In the genomic region with DNA sequence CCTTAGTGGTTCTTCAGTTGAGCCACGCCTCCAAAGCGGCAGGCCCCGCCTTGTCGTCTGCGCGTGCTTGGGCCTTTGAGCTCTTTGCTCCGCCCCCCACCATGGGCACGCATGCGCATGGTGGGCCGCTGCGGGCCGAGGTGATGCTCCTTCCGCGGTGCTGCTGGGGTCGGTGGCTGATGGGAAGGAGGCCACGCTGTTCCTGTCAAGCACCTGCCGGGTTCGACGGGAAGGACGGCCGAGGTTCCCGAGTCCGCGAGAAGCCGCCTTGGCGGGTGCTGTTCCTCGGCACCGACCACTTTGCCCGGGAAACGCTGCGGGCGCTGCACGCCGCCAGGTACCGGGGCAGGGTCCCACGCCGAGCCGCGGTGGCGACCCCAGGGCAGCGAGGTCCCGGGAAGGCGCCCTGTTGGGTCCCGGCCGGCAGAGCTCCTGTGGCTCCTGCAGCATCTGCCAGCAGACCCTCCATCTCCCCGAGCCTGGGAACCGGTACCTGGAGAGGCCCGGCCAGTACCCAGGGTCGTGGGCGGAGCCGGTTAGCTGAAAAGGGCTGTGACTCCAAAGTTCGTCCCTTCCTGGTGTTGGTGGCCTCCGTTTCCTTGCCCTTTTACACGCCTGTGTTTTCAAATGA, we compare ENCODE assay signal across 8 mouse cellular contexts. TPM values are rescaled to one million over a fixed set of nuclear protein-coding genes. Genes with fewer than 3 reads are reported as not detected.
A peak's percentile ranks its signal among the peaks of the same experiment; 100 is the strongest.
DNase-seq lines count a peak whose midpoint lies in the region; ATAC-seq lines count a peak whose summit lies in the region.

Mtfmt (plus strand) TSS at position 112 of the 631 bp plus-strand sequence.

- peak within 1 kb of the TSS; percentile 84 for H3K9ac ChIP-seq in heart, embryonic 14.5 days (ENCODE audit: low read length)
- H3K9ac ChIP-seq in liver, embryonic 13.5 days: peak within 1 kb of the TSS; percentile 88
- peak within 1 kb of the TSS; percentile 88 for H3K9ac ChIP-seq in stomach, embryonic 16.5 days (ENCODE audit: low read length)

- no peaks in the 10 kb centered on the region for H3K9me3 ChIP-seq in heart, embryonic 14.5 days (ENCODE audit: control insufficient read depth, low read length)
- H3K9me3 ChIP-seq in liver, embryonic 13.5 days (replicated peaks): no peaks in the 10 kb centered on the region
- H3K9me3 ChIP-seq in stomach, embryonic 16.5 days (replicated peaks; ENCODE audit: control insufficient read depth, low read length): no peaks in the 10 kb centered on the region

- peak; percentile 99 for DNase-seq in CD4-positive, CD25-positive, alpha-beta regulatory T cell, adult 2 months (ENCODE audit: low read depth, low spot score)
- peak; percentile 73 for DNase-seq in fibroblast of lung, adult 2 months (ENCODE audit: low read depth)
- peak; percentile 96 for DNase-seq in kidney, postnatal 14 days
- DNase-seq in liver, embryonic 13.5 days: peak; percentile 92
- peak; percentile 94 for DNase-seq in neural tube, embryonic 10.5 days (ENCODE audit: extremely low spot score, low spot score)

- H3K4me2 ChIP-seq in heart, embryonic 14.5 days (ENCODE audit: low read length): peak within 1 kb of the TSS; percentile 66
- peak within 1 kb of the TSS; percentile 83 for H3K4me2 ChIP-seq in liver, embryonic 13.5 days
- H3K4me2 ChIP-seq in stomach, embryonic 16.5 days (ENCODE audit: low read depth, low read length): peak within 1 kb of the TSS; percentile 64

- 0 out of 2 replicates have a peak, but pooled peaks cover 3% of the 10 kb centered on the region for H3K4me1 ChIP-seq in brown adipose tissue, adult 24 weeks (ENCODE audit: control insufficient read depth, insufficient read depth, insufficient read length, low read length)
- H3K4me1 ChIP-seq in heart, embryonic 14.5 days (ENCODE audit: control insufficient read depth in 2 of 2, insufficient read depth in 2 of 2, low read length in 2 of 2): peaks cover 2 to 5% of the 10 kb centered on the region in 2 experiments; a peak in 2 of 4 replicates
- peaks cover 16% of the 10 kb centered on the region for H3K4me1 ChIP-seq in liver, embryonic 13.5 days (replicated peaks)
- peaks cover 4% of the 10 kb centered on the region for H3K4me1 ChIP-seq in stomach, embryonic 16.5 days (ENCODE audit: control insufficient read depth, insufficient read depth, low read length)

- peaks cover 7% of the 10 kb centered on the region for H3K36me3 ChIP-seq in heart, embryonic 14.5 days (ENCODE audit: control insufficient read depth, insufficient read depth, low read length)
- H3K36me3 ChIP-seq in liver, embryonic 13.5 days: peaks cover 15% of the 10 kb centered on the region
- peaks cover 5% of the 10 kb centered on the region; the same call in 1 of the 2 replicates for H3K36me3 ChIP-seq in stomach, embryonic 16.5 days (ENCODE audit: control insufficient read depth, insufficient read depth, low read length)

- under 1% methylated on average over 54 of the region's 54 CpGs for WGBS in heart, embryonic 14.5 days
- under 1% methylated on average over 54 of the region's 54 CpGs for WGBS in liver, embryonic 13.5 days (ENCODE audit: insufficient replicate concordance)
- under 1% methylated on average over 54 of the region's 54 CpGs for WGBS in stomach, embryonic 16.5 days

- peak within 1 kb of the TSS; percentile 94 for H3K4me3 ChIP-seq in brown adipose tissue, adult 24 weeks (ENCODE audit: insufficient read depth, low read depth, low read length)
- peak within 1 kb of the TSS; percentile 88 to 96 for H3K4me3 ChIP-seq in heart, embryonic 14.5 days (ENCODE audit: control insufficient read depth in 1 of 2, insufficient read depth in 1 of 2, low read depth in 1 of 2, low read length in 2 of 2)
- H3K4me3 ChIP-seq in liver, embryonic 13.5 days (replicated peaks): peak within 1 kb of the TSS; percentile 98
- H3K4me3 ChIP-seq in stomach, embryonic 16.5 days (replicated peaks; ENCODE audit: low read length): peak within 1 kb of the TSS; percentile 97

- no peaks in the 10 kb centered on the region for H3K27me3 ChIP-seq in heart, embryonic 14.5 days (ENCODE audit: control insufficient read depth, insufficient read depth, low read length)
- H3K27me3 ChIP-seq in liver, embryonic 13.5 days: peaks cover 4% of the 10 kb centered on the region
- no peaks in the 10 kb centered on the region for H3K27me3 ChIP-seq in stomach, embryonic 16.5 days (ENCODE audit: control insufficient read depth, insufficient read depth, low read length)

- H3K27ac ChIP-seq in brown adipose tissue, adult 24 weeks (replicated peaks; ENCODE audit: low read depth, low read length): no peak within 1 kb of the TSS
- no peak within 1 kb of the TSS for H3K27ac ChIP-seq in heart, embryonic 14.5 days (replicated peaks in 1 of 2; ENCODE audit: control insufficient read depth in 1 of 2, insufficient read depth in 1 of 2, low read depth in 2 of 2, low read length in 2 of 2)
- peak within 1 kb of the TSS; percentile 43; the same call in 1 of the 2 replicates for H3K27ac ChIP-seq in liver, embryonic 13.5 days
- no peak within 1 kb of the TSS for H3K27ac ChIP-seq in stomach, embryonic 16.5 days (ENCODE audit: low read length)

- peak; percentile 91 for ATAC-seq in heart, embryonic 14.5 days (ENCODE audit: insufficient number of reproducible peaks, insufficient read depth, low FRiP score, low read depth)
- peak; percentile 91 for ATAC-seq in liver, embryonic 13.5 days (ENCODE audit: low read depth)
- peak; percentile 93 for ATAC-seq in stomach, embryonic 16.5 days (ENCODE audit: insufficient read depth, low FRiP score)

RNA-seq across cellular contexts. Expression of gene Mtfmt, which starts in this region (rescaled TPM):
- polyA plus RNA-seq in brown adipose tissue, adult 24 weeks (2012; ENCODE audit: insufficient read depth, insufficient read length, missing spikeins): 10.1 and 15.0 TPM in 2 replicates
- 14.3 and 15.8 TPM in 2 replicates for polyA plus RNA-seq in heart, embryonic 14.5 days (2014; fragmentation: Nextera tagmentation; extraction: Ambion mirVana)
- polyA plus RNA-seq in liver, embryonic 13.5 days (2015; fragmentation: Nextera tagmentation; extraction: Ambion mirVana): 8.4 and 10.6 TPM in 2 replicates
- polyA plus RNA-seq in stomach, embryonic 16.5 days (2015; fragmentation: Nextera tagmentation; extraction: Ambion mirVana): 18.8 and 21.9 TPM in 2 replicates
